Mouse (Mus musculus): ENCODE measurements around the gene Amd1.

The Amd1 gene

GRCm38 (mm10) chr10:40249625-40250024, 52.4 kb downstream of the Amd1 start:
- DNase-seq = peak; percentile 21 to 22

- DNase-seq = no peak
Observed at GRCm38 (mm10) chr10:40247166-40247716, 54.7 kb downstream of the Amd1 start.

DNA sequence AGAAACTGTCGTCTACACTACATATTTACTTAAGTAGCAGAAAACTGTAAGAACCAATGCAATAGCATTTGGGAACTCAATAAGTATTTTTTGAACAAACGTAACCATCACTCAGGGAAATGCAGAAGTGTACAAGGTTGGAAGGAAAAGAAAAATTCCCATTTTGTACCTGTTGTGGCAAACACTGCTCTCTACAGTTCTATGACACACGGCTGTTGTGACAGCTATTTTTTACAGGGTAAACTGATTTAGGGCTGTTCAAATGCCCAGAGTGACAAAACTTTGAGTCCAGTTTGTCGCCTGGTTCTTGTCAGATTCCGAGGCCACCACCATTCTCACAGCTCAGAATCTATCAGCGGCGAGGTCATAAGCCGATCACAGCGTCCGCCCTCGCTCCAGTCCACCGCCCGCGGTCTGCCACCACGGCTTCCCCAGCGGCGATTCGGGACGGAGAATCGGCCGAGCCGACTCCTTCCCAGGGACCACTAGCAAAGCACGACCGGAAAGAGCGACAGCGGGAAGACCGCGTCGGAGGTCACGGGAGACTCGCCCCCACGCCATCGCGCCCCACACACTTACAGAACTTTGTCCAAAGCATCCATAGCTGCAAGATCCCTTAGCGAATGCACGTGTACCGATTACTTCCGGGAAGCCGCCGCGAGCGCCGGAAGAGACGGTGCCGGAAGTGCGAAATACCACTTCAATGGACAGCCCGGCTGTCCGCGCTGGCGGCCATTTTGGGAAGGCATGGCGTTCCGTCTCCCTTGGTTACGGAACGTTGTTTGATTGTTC, 55.4 kb downstream of the Amd1 start, which contains the start of gene Rpf2:
TSS of gene Rpf2 (minus strand) at position 663 of the 792 bp plus-strand sequence.
- peak; percentile 85 for DNase-seq

DNA sequence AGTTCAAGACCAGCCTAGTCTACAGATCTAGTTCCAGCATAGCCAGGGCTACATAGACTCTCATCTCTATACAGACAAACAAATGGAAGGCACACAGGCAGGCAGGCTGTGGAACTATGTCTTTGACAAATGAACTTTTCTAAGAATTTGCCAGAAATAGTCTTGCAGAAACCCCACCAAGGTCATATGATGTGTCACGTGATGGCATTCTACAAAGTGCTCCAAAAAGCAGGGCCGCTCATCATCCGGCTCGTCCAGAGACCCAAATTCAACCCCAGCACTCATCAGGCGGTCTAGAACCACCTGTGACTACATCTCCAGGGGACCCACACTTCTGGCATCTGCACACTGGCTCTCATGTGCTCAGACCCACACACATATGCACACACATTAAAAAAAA, 64.2 kb downstream of the Amd1 start:
- DNase-seq = no peak
